Mouse (Mus musculus): ENCODE measurements around the gene Ddx20. TPM values are rescaled to one million over a fixed set of nuclear protein-coding genes. Genes with fewer than 3 reads are reported as not detected.

The Ddx20 gene
- total and polyA plus RNA-seq, 3 experiments: 31.6 to 66.8 (median 37.3) TPM

DNA sequence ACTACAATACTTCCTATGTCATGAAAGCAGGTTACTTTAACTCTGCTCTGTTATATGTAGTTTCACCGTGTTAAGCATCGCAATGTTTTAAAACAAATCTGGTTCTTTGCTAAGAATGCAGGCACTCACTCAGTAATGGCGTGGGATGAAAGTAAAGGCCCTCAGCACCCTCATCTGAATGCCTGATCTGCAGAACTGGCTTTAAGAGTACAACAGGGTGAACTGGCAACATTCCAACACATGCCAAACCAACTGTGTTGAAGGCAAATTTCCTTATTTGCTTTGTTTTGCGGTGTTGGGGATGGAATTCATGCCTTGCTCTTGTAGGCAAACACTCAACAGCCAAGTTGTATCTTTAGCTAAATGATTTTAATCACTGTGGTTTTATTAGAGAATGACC lies 46.2 kb upstream of the Ddx20 start:
- H3K9ac ChIP-seq (ENCODE audit: control insufficient read depth, low read depth, low read length, poor library complexity, severe bottlenecking): no peak overlapping the region
- no peak for TF ChIP-seq USF2 (IDR thresholded peaks at IDR 0.05; ENCODE audit: borderline replicate concordance in 1 of 2, insufficient read depth in 1 of 2, low read depth in 1 of 2, low read length in 2 of 2)
- no peak for TF ChIP-seq MYB (IDR thresholded peaks at IDR 0.05; ENCODE audit: low read depth, low read length)
- no peak for TF ChIP-seq MEF2A (IDR thresholded peaks at IDR 0.05; ENCODE audit: extremely low read depth, insufficient replicate concordance, low read depth, low read length, poor library complexity, severe bottlenecking)
- no peak for TF ChIP-seq E2F4 (IDR thresholded peaks at IDR 0.05; ENCODE audit: borderline replicate concordance, low read depth, low read length)
- no peak for TF ChIP-seq POLR2AphosphoS5 (IDR thresholded peaks at IDR 0.05; ENCODE audit: borderline replicate concordance, low read depth, low read length)
- TF ChIP-seq MAFK (IDR thresholded peaks at IDR 0.05; ENCODE audit: borderline replicate concordance, low read depth, low read length): no peak
- TF ChIP-seq POLR2AphosphoS2 (IDR thresholded peaks at IDR 0.05; ENCODE audit: low read length): no peak
- no peak for TF ChIP-seq RCOR1 (IDR thresholded peaks at IDR 0.05; ENCODE audit: low read depth, low read length)
- no peak for TF ChIP-seq ETS1 (IDR thresholded peaks at IDR 0.05; ENCODE audit: low read depth, low read length)
- no peak for TF ChIP-seq GABPA (IDR thresholded peaks at IDR 0.05; ENCODE audit: low read depth, low read length)
- TF ChIP-seq CTCF (IDR thresholded peaks at IDR 0.05 in 2 of 3, conservative IDR thresholded peaks at IDR 0.05 in 1 of 3; ENCODE audit: control insufficient read depth in 1 of 3, insufficient read depth in 1 of 3, low read depth in 2 of 3, low read length in 3 of 3, poor library complexity in 1 of 3, severe bottlenecking in 1 of 3): no peak
- no peak for TF ChIP-seq ELF1 (IDR thresholded peaks at IDR 0.05; ENCODE audit: low read depth, low read length)
- TF ChIP-seq MAZ (IDR thresholded peaks at IDR 0.05; ENCODE audit: low read depth, low read length): no peak
- no peak for TF ChIP-seq TCF12 (IDR thresholded peaks at IDR 0.05; ENCODE audit: low read depth, low read length)
- no peak for TF ChIP-seq MYC (IDR thresholded peaks at IDR 0.05; ENCODE audit: low read depth, low read length)
- no peak for TF ChIP-seq NRF1 (IDR thresholded peaks at IDR 0.05; ENCODE audit: insufficient read depth, low read depth, low read length, poor library complexity, severe bottlenecking)
- TF ChIP-seq ZMIZ1 (IDR thresholded peaks at IDR 0.05; ENCODE audit: low read depth, low read length): no peak
- no peak for TF ChIP-seq SIN3A (IDR thresholded peaks at IDR 0.05; ENCODE audit: low read length)
- no peak for TF ChIP-seq NELFE (IDR thresholded peaks at IDR 0.05; ENCODE audit: low read depth, low read length)
- no peak for TF ChIP-seq CHD1 (IDR thresholded peaks at IDR 0.05; ENCODE audit: low read depth, low read length)
- no peaks in the 10 kb centered on the region for H3K79me2 ChIP-seq (ENCODE audit: control insufficient read depth, insufficient read depth, low read length, poor library complexity)
- peak; percentile 23 for DNase-seq (ENCODE audit: low read depth, low spot score)
- no peak overlapping the region for H3K27ac ChIP-seq (ENCODE audit: control insufficient read depth, low read depth, low read length)
- no peak overlapping the region for H3K4me3 ChIP-seq (ENCODE audit: control insufficient read depth in 1 of 2, insufficient read depth in 1 of 2, low read depth in 2 of 2, low read length in 2 of 2)
- H3K4me1 ChIP-seq (ENCODE audit: control insufficient read depth in 1 of 2, insufficient read depth in 2 of 2, low read length in 2 of 2): no peaks in the 10 kb centered on the region; a peak in 1 of 4 replicates
- H3K27me3 ChIP-seq (ENCODE audit: control insufficient read depth in 1 of 2, insufficient read depth in 2 of 2, low read length in 2 of 2): no peaks in the 10 kb centered on the region
- H3K36me3 ChIP-seq (ENCODE audit: control insufficient read depth in 1 of 2, insufficient read depth in 2 of 2, low read length in 2 of 2): peaks cover 0 to 14% of the 10 kb centered on the region in 2 experiments; a peak in 2 of 4 replicates
- H3K9me3 ChIP-seq (replicated peaks; ENCODE audit: insufficient read depth, low read length): no peaks in the 10 kb centered on the region

DNA sequence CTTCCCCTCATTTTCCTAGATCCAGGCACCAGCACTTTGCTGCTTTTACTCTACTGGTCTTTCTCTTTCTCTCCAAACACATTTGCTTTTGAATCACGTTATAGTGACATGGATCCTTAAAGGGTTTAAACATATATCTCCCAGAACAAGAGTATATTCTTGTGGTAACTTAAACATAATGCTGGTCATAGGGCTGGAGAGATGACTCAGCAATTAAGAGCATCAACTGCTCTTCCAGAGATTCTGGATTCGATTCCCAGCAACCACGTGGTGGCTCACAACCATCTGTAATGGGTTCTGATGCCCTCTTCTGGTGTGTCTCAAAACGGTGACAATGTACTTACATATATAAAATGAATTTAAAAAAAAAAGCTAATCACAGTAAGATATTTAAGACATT lies 45.0 kb upstream of the Ddx20 start:
- Histone ChIP-seq H3K4me3 (ENCODE audit: control insufficient read depth in 1 of 2, insufficient read depth in 1 of 2, low read depth in 2 of 2, low read length in 2 of 2) (no peak overlapping the region), H3K9ac (ENCODE audit: control insufficient read depth, low read depth, low read length, poor library complexity, severe bottlenecking) (no peak overlapping the region), H3K79me2 (ENCODE audit: control insufficient read depth, insufficient read depth, low read length, poor library complexity) (no peaks in the 10 kb centered on the region), H3K27ac (ENCODE audit: control insufficient read depth, low read depth, low read length) (no peak overlapping the region), H3K27me3 (ENCODE audit: control insufficient read depth in 1 of 2, insufficient read depth in 2 of 2, low read length in 2 of 2) (no peaks in the 10 kb centered on the region), H3K36me3 (ENCODE audit: control insufficient read depth in 1 of 2, insufficient read depth in 2 of 2, low read length in 2 of 2) (peaks cover 0 to 15% of the 10 kb centered on the region in 2 experiments; a peak in 2 of 4 replicates), H3K4me1 (ENCODE audit: control insufficient read depth in 1 of 2, insufficient read depth in 2 of 2, low read length in 2 of 2) (no peaks in the 10 kb centered on the region; a peak in 1 of 4 replicates), H3K9me3 (replicated peaks; ENCODE audit: insufficient read depth, low read length) (no peaks in the 10 kb centered on the region)
- DNase-seq (ENCODE audit: low read depth, low spot score): no peak
- no peak for TF ChIP-seq ELF1 (IDR thresholded peaks at IDR 0.05; ENCODE audit: low read depth, low read length)

Measured in MEL (cell line).